In the genomic region with DNA sequence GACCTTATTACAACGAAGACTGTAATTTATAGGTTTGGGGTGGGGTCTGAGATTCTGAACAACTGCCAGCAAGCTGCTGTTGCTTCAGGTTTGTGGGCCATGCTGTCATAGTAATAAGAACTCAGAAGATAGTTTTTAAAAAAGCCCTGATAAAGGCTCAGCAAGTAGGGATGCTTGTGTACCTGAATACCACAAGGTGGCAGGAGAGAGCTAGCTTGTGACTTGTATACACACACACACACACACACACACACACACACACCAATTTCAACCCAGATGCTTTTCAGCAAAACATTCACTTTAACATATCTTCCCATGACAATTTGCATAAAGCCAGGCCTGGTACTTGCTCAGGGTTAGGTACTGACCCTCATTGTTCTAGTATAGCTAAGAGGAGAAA, we compare ENCODE assay signal across 11 mouse cellular contexts. TPM values are rescaled to one million over a fixed set of nuclear protein-coding genes. Genes with fewer than 3 reads are reported as not detected.
DNase-seq lines count a peak whose midpoint lies in the region; TF ChIP-seq lines count a peak whose summit lies in the region.
"Had no signal": no experiment of that assay in that cellular context is flagged by ENCODE, and none has a peak within 500 bp of the region (broad histone marks: within the 10 kb centered on the region; RNA-seq: fewer than 3 reads in every experiment).

No protein-coding gene starts in this region.

- no peak overlapping the region for H3K4me3 ChIP-seq in E14TG2a.4 (replicated peaks; ENCODE audit: low read length)
- H3K4me3 ChIP-seq: erythroblast, embryonic 14.5 days had no signal

- intact Hi-C loops in left cerebral cortex, postnatal 4 days (cut with DNase I) = no loop called here

- peak; percentile 67 for TF ChIP-seq CTCF in E14TG2a.4 (conservative IDR thresholded peaks at IDR 0.05; ENCODE audit: low read length)

- H3K4me1 ChIP-seq in E14TG2a.4 (replicated peaks; ENCODE audit: low read depth, low read length) = peaks cover 20% of the 10 kb centered on the region

- no peaks in the 10 kb centered on the region for H3K36me3 ChIP-seq in E14TG2a.4 (ENCODE audit: insufficient read depth, low read length)

- H3K27me3 ChIP-seq in E14TG2a.4 (ENCODE audit: insufficient read depth, low read length) = peaks cover 8% of the 10 kb centered on the region

- DNase-seq in cerebellum, postnatal 10 days = peak; percentile 66 to 83
- DNase-seq in cerebellum, adult 11-12 months = no peak
- DNase-seq in layer of hippocampus, postnatal 10 days (ENCODE audit: low spot score in 2 of 2) = peak; percentile 23 to 33
- no peak for DNase-seq in layer of hippocampus, adult 11-12 months (ENCODE audit: low spot score)
- peak; percentile 57 for DNase-seq in induced T-regulatory cell, adult 2 months (ENCODE audit: low read depth)
- no peak for DNase-seq in left cerebral cortex, postnatal 4 days
- no peak for DNase-seq in yolk sac, embryonic 10.5 days (ENCODE audit: low spot score)
- DNase-seq: lung, adult 2 months had no signal

- H3K9me3 ChIP-seq in E14TG2a.4 (ENCODE audit: low read length) = peaks cover 8% of the 10 kb centered on the region; the same call in 1 of the 2 replicates

RNA-seq across cellular contexts. Expression of gene Rsl24d1, which starts 46.0 kb away (rescaled TPM):
- total RNA-seq in layer of hippocampus, postnatal 10 days (2021) = 10 to 100 TPM; 61.8 to 63.0 TPM
- total RNA-seq in left cerebral cortex, postnatal 4 days (2021) = 10 to 100 TPM; 60.7 to 61.5 TPM

RNA-seq across cellular contexts. Expression of gene Gm20509, which starts 57.0 kb away (rescaled TPM):
- total RNA-seq in layer of hippocampus, postnatal 10 days (2021) = not detected
- total RNA-seq in left cerebral cortex, postnatal 4 days (2021) = not detected
- total RNA-seq: heart, postnatal 10 days had no signal

RNA-seq across cellular contexts. Expression of gene Khdc3, which starts 57.6 kb away (rescaled TPM):
- total RNA-seq in layer of hippocampus, postnatal 10 days (2021) = 1 to 10 TPM; 2.7 TPM
- 1 to 10 TPM in 1 of 2 experiments, under 1 TPM in 1; 0.83 to 1.5 TPM for total RNA-seq in left cerebral cortex, postnatal 4 days (2021)
- total RNA-seq: heart, postnatal 10 days had no signal

Comparison
In these comparisons a context has a peak if more than half of its experiments do, and no peak if none do; other contexts are left out.
1. DNase-seq: peak in cerebellum, postnatal 10 days (2 of 2), layer of hippocampus, postnatal 10 days (2 of 2) and induced T-regulatory cell, adult 2 months (single experiment); none in cerebellum, adult 11-12 months (single experiment), layer of hippocampus, adult 11-12 months (single experiment), left cerebral cortex, postnatal 4 days (single experiment) and yolk sac, embryonic 10.5 days (single experiment).